Mouse (Mus musculus): ENCODE measurements at regions not wholly inside any gene's neighbourhood (a gene's known extent, or its start where the extent isn't known, plus 50 kb on each side); places are given as distances from the start of the nearest gene placed in this dataset.

- TF ChIP-seq POLR2A (IDR thresholded peaks at IDR 0.05; ENCODE audit: insufficient read depth, low read length) (no peak), CTCF (IDR thresholded peaks at IDR 0.05; ENCODE audit: low read depth, low read length) (no peak), EP300 (IDR thresholded peaks at IDR 0.05; ENCODE audit: insufficient read depth, low read depth, low read length) (no peak)
These were observed 291.3 kb upstream of the Rnf32 start for GRCm38 (mm10) chr5:28904500-28904899.

Measured in ES-Bruce4 (cell line).